Mouse (Mus musculus) Muller cell, postnatal 12 days (primary cell): ENCODE results near the gene H2al2a.
A peak's percentile ranks its signal among the peaks of the same experiment; 100 is the strongest.
"Not testable (repeated sequence)": the region's sequence is repeated elsewhere in the genome, so short reads cannot be mapped to it uniquely, and the experiment has no call there.

ENCODE experiments used
- DNase-seq: peaks from one replicate; pipeline ENCODE4 v3.0.0-alpha.2; 2015; ENCODE audit errors: inconsistent ontology term

H2al2a gene

GRCm38 (mm10) chr2:18028140-18029021 is 31.6 kb upstream of the H2al2a start:
- DNase-seq = peak; percentile 97

DNA sequence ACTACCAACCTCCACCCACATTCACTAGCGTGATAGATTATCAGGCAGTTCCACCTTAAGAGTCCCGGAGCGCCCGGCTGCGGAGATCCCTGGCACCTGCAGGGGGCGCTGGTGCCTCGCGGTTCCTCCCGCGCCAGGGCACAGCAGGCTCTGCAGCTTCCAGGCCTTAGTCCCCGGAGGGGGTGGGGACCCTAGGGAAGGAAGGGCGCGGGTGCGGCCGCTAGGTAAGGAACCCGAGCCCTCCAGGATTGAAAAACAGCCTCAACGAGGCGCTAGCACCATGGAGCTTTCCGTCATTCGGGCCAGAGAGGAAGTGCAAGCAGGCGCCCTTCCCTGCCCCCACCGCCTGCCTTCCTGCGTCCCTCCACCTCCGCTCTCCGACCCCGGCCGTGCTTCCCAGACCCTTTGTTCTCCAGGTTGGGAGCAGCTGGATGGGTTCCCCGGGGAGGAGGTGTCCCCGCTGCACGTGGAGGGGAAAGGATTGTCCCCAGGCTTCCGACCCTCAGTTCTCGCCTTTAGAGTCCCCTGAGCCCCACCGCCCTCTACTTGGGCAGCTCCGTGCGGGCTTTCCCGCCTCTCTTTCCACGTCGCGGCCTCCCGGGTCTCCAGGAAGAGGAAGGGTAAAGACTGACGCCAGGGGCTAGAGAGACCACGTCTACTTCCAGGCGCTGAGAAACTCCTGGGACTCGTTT is 30.8 kb upstream of the H2al2a start:
- peak; percentile 97 for DNase-seq

DNA sequence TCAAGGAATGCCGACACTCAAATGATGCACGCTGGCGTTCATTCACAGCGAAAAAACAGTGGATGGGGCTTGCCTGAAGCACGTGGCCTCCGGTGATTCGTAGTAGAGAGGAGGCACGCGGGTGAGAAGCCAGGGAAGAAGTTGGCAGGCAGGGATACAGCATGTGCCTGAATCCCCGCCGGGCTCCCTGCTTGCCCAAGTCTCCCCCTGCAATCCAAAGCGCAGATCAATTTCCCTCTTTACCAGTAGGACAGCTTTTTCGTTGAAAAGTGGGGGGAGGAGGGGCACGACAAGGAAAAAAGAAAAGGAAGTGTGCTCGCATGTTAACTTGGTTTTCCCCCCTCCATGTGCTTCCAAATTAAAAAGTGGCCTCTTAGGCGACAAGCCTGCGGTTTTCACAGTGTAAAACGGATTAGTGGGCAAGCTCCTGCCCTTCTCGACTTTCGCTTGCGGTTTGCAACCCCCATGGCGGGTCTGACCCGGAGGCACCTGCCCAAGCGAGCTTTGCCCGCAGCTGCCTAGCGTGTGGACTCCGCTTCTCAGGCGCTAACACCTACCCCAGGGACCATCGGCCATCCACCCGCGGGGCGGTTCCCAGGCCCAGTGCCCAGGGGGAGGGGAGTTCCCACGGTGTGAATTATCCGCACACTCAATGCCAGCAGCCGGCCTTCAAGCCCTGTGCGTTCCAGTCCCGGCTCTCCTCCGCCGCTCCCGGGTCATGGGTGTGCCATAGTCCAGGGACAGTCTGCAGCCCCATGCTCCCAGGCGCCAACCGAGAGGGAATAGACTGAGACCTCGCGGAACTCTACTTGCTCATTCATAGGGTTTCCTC is 29.6 kb upstream of the H2al2a start:
- peak; percentile 81 for DNase-seq

DNA sequence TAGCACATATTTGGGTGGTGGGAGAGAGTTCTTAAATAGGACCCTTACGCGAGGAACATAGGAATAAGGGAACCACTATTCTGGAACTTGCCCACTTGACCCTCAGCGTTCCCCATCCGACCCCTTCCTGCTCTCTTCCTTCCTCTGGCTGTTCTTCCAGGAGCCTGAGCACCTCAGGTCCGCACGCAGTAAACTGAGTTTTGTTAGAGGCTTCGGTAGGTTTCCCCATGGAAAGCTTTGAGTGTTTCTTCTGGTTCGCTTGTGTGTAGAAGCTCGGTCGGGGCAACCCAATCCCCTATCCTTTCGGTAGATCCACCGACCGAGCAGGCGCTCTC is 29.0 kb upstream of the H2al2a start:
- no peak for DNase-seq

GRCm38 (mm10) chr2:18025116-18025515 is 28.4 kb upstream of the H2al2a start:
- no peak for DNase-seq

DNA sequence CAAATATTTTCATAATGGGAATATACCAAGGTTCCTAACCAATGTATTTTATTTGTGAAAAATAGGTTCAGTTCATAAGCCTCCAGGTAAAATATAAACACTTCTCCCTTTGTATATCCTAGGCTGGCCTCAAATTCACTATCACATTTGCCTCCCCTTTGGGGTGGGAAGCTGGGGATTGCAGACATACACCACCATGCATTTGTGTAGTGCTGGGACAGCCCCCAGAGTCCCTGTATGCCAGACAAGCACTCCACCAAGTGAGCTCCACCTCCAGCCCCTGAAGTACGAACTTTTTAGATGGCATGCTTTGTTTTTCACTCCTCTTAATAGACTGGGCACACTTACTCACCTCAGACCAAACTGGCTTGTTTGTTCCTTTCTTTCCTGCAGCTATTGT is 26.1 kb upstream of the H2al2a start:
- DNase-seq = no peak

DNA sequence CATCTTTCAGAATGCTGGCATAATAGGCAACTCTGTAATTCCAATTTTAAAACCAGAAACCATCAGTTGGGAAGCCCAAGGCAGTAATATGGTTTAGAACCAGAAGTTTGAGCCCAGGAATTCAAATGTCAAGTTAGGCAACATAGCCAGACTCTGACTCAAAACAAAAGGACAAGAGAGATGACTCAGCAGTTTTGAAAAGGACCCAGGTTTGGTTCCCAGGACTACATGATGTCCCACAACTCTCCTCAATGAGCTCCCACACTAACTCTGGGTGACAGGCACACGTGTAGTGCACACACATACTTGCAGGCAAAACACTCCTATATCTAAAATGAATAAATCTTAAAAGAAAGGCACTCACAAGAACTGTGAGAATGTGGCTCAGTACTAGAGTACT is 22.4 kb upstream of the H2al2a start:
- peak; percentile 15 for DNase-seq

GRCm38 (mm10) chr2:18017321-18017720 is 20.6 kb upstream of the H2al2a start:
- no peak for DNase-seq

- DNase-seq = no peak
These were observed 19.9 kb upstream of the H2al2a start for GRCm38 (mm10) chr2:18016639-18017038.

GRCm38 (mm10) chr2:18015581-18015980 is 18.8 kb upstream of the H2al2a start:
- no peak for DNase-seq

- no peak for DNase-seq
These were observed 16.1 kb upstream of the H2al2a start for GRCm38 (mm10) chr2:18012866-18013265.

DNA sequence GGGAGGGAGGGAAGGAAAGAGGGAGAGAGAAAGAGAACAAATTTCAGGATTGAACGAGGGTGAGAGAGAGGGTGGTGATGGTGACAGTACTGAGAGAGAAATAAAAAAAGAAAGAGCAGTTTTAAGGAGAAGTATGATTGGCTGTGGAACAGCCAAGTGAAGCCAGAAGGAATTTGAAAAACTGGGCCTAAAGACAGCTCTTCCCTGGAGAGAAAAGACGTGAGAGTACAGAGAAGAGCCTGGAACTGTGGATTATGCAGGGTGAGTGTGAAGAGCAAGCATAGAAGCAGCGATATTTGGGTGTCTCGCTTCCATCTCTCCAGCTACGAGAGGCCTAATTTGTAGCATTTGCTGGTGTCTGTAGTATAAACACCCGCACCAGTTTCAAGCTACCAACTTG is 14.5 kb upstream of the H2al2a start:
- DNase-seq = no peak

DNA sequence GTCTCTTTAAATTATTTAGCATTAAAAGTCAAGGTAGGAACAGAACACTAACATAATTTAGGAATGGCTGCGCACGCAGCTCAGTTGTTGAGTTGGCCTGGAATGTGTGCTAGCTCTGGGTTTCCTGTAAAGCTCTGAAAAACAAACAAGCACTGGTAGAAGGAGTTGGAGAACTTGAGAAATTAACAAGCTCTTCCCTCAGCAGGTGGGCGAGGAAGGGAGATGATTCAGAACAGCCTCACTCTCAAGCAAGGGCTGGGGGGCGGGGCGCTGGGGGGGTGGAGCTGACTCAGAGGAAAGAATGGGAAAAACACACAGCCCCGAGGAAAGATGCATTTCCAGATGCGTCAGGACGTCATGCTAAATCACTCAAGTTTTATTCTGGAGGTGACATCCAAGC is 8.4 kb upstream of the H2al2a start:
- DNase-seq = peak; percentile 80

DNA sequence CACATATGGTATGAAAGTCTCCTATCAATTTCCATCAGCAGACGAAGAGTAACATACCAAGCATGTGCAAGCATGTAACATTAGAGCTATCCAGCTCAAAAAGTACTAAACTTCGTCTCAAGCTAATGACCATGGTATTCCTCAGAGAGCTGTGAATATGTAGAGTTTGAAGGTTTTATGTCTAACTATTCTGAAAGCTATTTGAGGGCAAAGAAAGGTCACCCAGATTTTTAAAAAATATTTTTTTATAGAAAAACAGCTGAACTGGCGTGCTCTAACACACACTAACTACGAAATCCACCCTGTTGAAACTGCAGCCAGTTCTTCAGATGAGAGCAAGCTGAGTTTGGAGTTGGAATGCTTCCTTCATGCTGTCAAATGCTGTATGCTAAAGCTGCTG is 7.5 kb upstream of the H2al2a start:
- DNase-seq = no peak

DNA sequence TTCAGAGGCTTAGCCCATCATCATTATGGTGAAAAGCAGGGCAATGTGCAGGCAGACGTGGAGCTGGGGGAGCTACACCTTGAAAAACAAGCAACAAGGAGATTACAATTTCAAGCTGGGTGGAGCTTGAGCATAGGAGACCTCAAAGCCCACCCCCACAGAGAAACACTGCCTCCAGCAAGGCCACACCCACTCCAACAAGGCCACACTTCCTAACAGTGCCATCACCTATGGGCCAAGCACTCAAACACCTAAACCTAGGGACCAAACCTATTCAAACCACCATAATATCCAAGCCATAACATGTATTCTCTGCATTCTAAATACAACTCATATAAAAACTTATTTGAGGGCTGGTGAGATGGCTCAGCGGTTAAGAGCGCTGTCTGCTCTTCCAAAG is 5.5 kb upstream of the H2al2a start:
- no peak for DNase-seq

DNA sequence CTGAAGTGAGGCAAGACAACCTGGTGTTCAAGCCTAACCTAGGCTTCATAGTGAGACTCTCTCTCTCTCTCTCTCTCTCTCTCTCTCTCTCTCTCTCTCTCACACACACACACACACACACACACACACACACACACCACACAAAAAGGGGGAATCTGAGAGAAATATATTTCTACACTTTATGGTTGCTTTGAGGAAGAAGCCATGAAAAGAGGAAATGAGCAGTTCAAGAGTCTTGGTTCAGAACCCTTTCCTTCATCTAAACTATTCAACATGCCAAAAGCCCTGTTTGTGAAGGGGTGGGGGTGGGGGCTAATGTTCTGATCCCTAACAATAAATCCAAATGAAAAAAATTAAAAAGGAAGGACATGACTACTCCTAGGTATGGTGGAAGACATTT is 7.2 kb downstream of the H2al2a start:
- DNase-seq = no peak

- DNase-seq = no peak
These were observed 7.6 kb downstream of the H2al2a start for GRCm38 (mm10) chr2:17989115-17989514.

DNA sequence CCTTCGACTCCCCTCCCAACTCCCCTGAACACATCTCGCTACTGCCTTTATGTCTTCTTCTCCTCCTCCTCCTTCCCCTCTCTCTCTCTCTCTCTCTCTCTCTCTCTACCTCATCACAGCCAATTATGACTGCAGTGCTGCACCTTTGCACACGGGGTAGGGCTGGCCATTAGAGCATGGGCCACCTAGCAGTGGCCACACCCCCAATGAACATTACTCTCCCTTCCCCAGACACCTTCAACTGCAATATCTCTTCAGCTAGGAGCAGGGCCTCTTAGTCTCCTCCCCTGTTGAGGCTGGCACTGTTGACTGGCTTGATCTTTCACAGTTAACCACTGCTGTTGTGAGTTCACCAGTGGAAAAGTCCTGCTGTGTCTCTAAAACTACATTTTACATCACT is 10.1 kb downstream of the H2al2a start:
- DNase-seq = no peak

- DNase-seq = no peak
These were observed 12.0 kb downstream of the H2al2a start for GRCm38 (mm10) chr2:17984774-17985173.

DNA sequence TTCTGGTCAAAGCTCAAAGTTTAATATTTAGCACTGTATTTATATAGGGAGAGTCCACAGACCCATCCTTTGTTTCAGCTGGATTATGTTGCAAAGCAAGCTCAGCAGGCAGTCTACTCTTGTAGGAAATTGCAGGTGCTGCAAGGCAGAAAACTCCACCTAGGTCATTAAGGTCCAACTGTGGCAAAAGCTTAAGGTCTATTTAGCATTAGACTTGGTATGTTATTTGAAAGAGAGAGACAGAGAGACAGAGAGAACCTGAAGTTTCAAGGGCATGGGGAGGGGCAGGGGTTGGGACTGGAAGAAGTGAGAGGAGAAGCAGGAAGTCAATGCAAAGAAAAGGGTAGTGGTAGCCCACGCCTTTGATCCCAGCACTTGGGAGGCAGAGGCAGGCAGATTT is 14.0 kb downstream of the H2al2a start:
- no peak for DNase-seq

DNA sequence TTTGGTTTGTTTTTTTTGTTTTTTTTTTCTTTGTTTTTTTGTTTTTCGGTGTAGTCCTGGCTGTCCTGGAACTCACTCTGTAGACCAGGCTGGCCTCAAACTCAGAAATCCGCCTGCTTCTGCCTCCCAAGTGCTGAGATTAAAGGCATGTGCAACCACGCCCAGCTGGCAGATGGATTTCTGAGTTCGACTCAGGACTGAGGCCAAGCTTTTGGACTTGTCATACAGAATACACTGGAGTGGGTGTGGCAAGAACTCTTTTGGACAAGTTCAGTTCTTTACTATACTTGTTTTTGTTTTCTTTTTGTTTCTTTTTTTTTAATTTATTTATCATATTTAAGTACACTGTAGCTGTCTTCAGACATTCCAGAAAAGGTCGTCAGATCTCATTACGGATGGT is 18.1 kb downstream of the H2al2a start:
- no peak for DNase-seq

DNA sequence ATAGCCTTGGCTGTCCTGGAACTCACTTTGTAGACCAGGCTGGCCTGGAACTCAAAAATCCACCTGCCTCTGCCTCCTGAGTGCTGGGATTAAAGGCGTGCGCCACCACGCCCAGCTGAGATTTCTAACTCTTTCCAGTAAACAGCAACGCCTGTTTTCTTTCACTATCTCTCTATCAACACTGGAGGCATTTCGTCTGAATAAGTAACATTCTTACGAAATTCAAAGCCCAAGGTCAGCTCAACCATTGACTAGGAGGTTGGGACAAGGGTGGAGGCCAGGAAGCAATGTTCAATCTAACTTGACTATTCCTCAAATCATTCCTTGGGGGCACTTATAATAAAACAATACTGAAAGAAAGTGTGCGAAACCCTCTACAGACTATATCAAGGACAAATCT is 18.5 kb downstream of the H2al2a start:
- not testable (repeated sequence) for DNase-seq
